Mouse (Mus musculus) left cerebral cortex, postnatal 4 days (tissue): ENCODE data around the gene Klf15. TPM values are rescaled to one million over a fixed set of nuclear protein-coding genes. Genes with fewer than 3 reads are reported as not detected.
A peak's percentile ranks its signal among the peaks of the same experiment; 100 is the strongest.

ENCODE experiments used
- DNase-seq: peaks from one replicate; pipeline ENCODE4 v3.0.0-alpha.2; 2022
- intact Hi-C: fragments of 180-260 bp; cut with DNase I; formaldehyde crosslinking; loops from one replicate; pipeline ENCODE4 v1.15.1; 2025
- total RNA-seq, 2 experiments: library from RNA; stranded (reverse); gene quantifications; 2 replicates each; pipeline ENCODE4 v1.2.3; 2021

Klf15 gene
- total RNA-seq, 2 experiments from 2014 or later = 11.7 to 12.3 TPM

- intact Hi-C loops = no loop called here
- DNase-seq = no peak
These were observed 25.2 kb downstream of the Klf15 start for GRCm38 (mm10) chr6:90487531-90487930.

GRCm38 (mm10) chr6:90489532-90489931, 27.2 kb downstream of the Klf15 start:
- DNase-seq = no peak
- intact Hi-C loops = no loop called here

- intact Hi-C loops = no loop called here
These were observed 28.6 kb downstream of the Klf15 start for GRCm38 (mm10) chr6:90490976-90491375.

GRCm38 (mm10) chr6:90491956-90492744, 29.8 kb downstream of the Klf15 start:
- intact Hi-C loops = no loop called here

More at GRCm38 (mm10) chr6:90490976-90491375, 28.6 kb downstream of the Klf15 start:
- DNase-seq = peak; percentile 80

GRCm38 (mm10) chr6:90494155-90494554, 31.8 kb downstream of the Klf15 start:
- intact Hi-C loops = no loop called here
- no peak for DNase-seq

More at GRCm38 (mm10) chr6:90491956-90492744, 29.8 kb downstream of the Klf15 start:
- DNase-seq = no peak

- intact Hi-C loops = no loop called here
These were observed 32.2 kb downstream of the Klf15 start for GRCm38 (mm10) chr6:90494566-90494965.

GRCm38 (mm10) chr6:90495282-90495912, 33.0 kb downstream of the Klf15 start:
- peak; percentile 57 for DNase-seq
- intact Hi-C loops = no loop called here

More at GRCm38 (mm10) chr6:90494566-90494965, 32.2 kb downstream of the Klf15 start:
- no peak for DNase-seq

- DNase-seq = no peak
- intact Hi-C loops = no loop called here
These were observed 33.8 kb downstream of the Klf15 start for GRCm38 (mm10) chr6:90496217-90496616.

GRCm38 (mm10) chr6:90499509-90499908, 37.1 kb downstream of the Klf15 start:
- intact Hi-C loops = no loop called here
- DNase-seq = no peak

- DNase-seq = no peak
- intact Hi-C loops = no loop called here
These were observed 39.0 kb downstream of the Klf15 start for GRCm38 (mm10) chr6:90501222-90501940.

- peak; percentile 28 for DNase-seq
These were observed 43.5 kb downstream of the Klf15 start for GRCm38 (mm10) chr6:90505906-90506305.

GRCm38 (mm10) chr6:90506673-90507311, 44.4 kb downstream of the Klf15 start:
- intact Hi-C loops = no loop called here
- peak; percentile 90 for DNase-seq

More at GRCm38 (mm10) chr6:90505906-90506305, 43.5 kb downstream of the Klf15 start:
- intact Hi-C loops = no loop called here

- no peak for DNase-seq
- intact Hi-C loops = no loop called here
These were observed 45.1 kb downstream of the Klf15 start for GRCm38 (mm10) chr6:90507443-90507842.

- DNase-seq = peak; percentile 50
- intact Hi-C loops = no loop called here
These were observed 45.8 kb downstream of the Klf15 start for GRCm38 (mm10) chr6:90508197-90508624.

- DNase-seq = peak; percentile 32
- intact Hi-C loops = no loop called here
These were observed 46.7 kb downstream of the Klf15 start for GRCm38 (mm10) chr6:90509085-90509484.

GRCm38 (mm10) chr6:90512416-90512815, 50.0 kb downstream of the Klf15 start:
- intact Hi-C loops = loop anchor here (5.0 kb wide), 1 partner anchor 60 kb away; no protein-coding TSS in a partner anchor
- DNase-seq = no peak

- intact Hi-C loops = loop anchor here (5.0 kb wide), 1 partner anchor 61 kb away; no protein-coding TSS in a partner anchor
These were observed 50.9 kb downstream of the Klf15 start for GRCm38 (mm10) chr6:90513074-90513856.

GRCm38 (mm10) chr6:90514369-90514768, 52.0 kb downstream of the Klf15 start:
- intact Hi-C loops = loop anchor here (5.0 kb wide), 1 partner anchor 62 kb away; no protein-coding TSS in a partner anchor

More at GRCm38 (mm10) chr6:90513074-90513856, 50.9 kb downstream of the Klf15 start:
- DNase-seq = no peak

GRCm38 (mm10) chr6:90514883-90515405, 52.6 kb downstream of the Klf15 start:
- intact Hi-C loops = loop anchor here (5.0 kb wide), 1 partner anchor 63 kb away; no protein-coding TSS in a partner anchor

More at GRCm38 (mm10) chr6:90514369-90514768, 52.0 kb downstream of the Klf15 start:
- DNase-seq = no peak

More at GRCm38 (mm10) chr6:90514883-90515405, 52.6 kb downstream of the Klf15 start:
- peak; percentile 95 for DNase-seq
